Mouse (Mus musculus): Measurements from ENCODE around the gene Stil. TPM values are rescaled to one million over a fixed set of nuclear protein-coding genes. Genes with fewer than 3 reads are reported as not detected.
A peak's percentile ranks its signal among the peaks of the same experiment; 100 is the strongest.

The Stil gene
- polyA plus RNA-seq, 1 experiment from 2014 or later = 8.7 TPM

- WGBS = 52% methylated on average over 8 of the region's 8 CpGs
- ATAC-seq (ENCODE audit: extremely low read depth, insufficient number of reproducible peaks, low FRiP score, low TSS enrichment) = 0 out of 2 replicates have a peak, but pooled peaks have one; percentile 12
- H3K27me3 ChIP-seq (replicated peaks) = peaks cover 60% of the 10 kb centered on the region
- H3K27ac ChIP-seq (replicated peaks) = peak overlapping the region; percentile 65
- H3K4me3 ChIP-seq = peak overlapping the region; percentile 20; the same call in 1 of the 2 replicates
- H3K9me3 ChIP-seq = no peaks in the 10 kb centered on the region
- H3K4me1 ChIP-seq = peaks cover 23% of the 10 kb centered on the region
- H3K4me2 ChIP-seq = peak overlapping the region; percentile 53
- H3K9ac ChIP-seq = no peak overlapping the region; the same call in 1 of the 2 replicates
- H3K36me3 ChIP-seq = peaks cover 8% of the 10 kb centered on the region; the same call in 1 of the 2 replicates
These were observed 48.2 kb downstream of the Stil start for GRCm38 (mm10) chr4:115048190-115048589.

DNA sequence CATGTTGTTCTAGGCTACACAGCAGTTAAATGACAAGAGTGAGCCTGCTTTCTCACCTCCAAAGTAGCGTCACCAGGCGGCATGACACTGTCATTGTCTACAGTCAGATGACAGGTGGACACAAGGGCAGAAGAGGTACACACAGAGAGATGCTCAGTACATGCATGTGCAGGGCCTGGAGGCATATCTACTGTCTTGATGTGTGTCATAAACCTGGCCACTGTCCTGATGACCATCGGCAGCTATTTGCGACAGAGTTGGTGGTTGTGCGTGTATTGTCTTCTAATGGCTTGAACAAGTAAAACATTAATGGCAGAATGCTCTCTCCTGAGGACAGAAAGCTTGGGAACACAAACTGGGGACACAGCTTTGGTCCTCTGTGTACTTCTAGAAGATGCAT lies 51.3 kb downstream of the Stil start:
- Histone ChIP-seq H3K4me1 (peaks cover 25% of the 10 kb centered on the region), H3K36me3 (no peaks in the 10 kb centered on the region), H3K27me3 (replicated peaks) (peaks cover 89% of the 10 kb centered on the region), H3K4me2 (no peak overlapping the region), H3K27ac (replicated peaks) (no peak overlapping the region), H3K9me3 (no peaks in the 10 kb centered on the region), H3K4me3 (no peak overlapping the region), H3K9ac (no peak overlapping the region)
- no peak for ATAC-seq (ENCODE audit: extremely low read depth, insufficient number of reproducible peaks, low FRiP score, low TSS enrichment)
- 80% methylated on average over 5 of the region's 5 CpGs for WGBS

DNA sequence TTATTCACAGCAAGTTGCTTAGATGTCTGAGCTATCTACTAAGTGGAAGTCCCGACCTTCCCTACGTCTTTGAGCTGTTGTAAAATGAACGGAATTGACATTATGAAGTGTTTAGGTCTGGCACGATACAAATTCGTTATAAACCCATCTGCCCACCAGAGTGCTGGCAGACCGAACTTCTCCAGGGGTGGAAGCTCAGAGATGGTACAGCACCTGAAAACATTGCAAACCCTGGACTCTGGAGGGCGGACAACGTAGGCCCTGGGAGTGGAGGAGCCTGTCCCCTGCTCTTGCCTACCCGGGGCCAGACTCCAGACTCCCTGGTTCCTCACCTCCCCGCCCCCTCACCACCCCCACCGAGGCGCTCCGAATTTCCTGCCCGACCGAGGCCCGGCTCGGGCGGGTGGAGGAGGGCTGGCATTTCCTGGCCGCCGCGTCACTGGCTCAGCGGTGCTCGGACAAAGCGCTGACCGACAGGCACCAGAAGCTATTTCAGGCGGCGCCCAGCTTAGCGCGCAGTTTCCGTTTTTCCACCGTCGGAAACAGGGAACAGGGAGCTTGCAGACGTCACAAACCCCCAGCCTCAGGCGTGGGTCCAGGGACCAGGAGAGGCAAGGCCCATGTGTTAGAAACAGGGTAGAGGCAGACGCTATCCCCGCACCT lies 52.5 kb downstream of the Stil start:
- Histone ChIP-seq H3K27ac (replicated peaks) (peak overlapping the region; percentile 82), H3K4me2 (peak overlapping the region; percentile 77), H3K9me3 (no peaks in the 10 kb centered on the region), H3K4me3 (peak overlapping the region; percentile 51), H3K27me3 (replicated peaks) (peaks cover 93% of the 10 kb centered on the region), H3K4me1 (peaks cover 35% of the 10 kb centered on the region), H3K9ac (peak overlapping the region; percentile 74), H3K36me3 (no peaks in the 10 kb centered on the region)
- WGBS = 1% methylated on average over 36 of the region's 36 CpGs
- ATAC-seq (ENCODE audit: extremely low read depth, insufficient number of reproducible peaks, low FRiP score, low TSS enrichment) = peak; percentile 58

DNA sequence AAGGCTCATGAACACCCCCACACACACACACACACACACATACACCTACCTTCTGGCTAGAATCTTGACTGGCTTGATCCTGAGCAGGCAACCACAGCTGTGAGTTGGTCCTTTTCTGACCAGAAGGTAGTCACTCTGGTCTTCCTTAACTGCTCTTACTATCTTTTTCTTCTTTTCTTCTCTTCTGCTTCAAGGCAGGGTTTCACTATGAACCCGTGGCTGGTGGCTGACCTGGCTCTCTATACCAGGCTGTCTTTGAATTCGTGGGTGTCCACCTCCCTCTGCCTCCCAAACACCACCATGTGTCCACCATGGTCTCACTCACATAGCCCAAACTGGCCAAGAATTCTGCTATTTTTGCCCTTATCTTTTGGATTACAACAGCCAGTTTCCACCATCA lies 55.1 kb downstream of the Stil start:
- Histone ChIP-seq H3K27me3 (replicated peaks) (peaks cover 92% of the 10 kb centered on the region), H3K4me1 (peaks cover 27% of the 10 kb centered on the region), H3K4me2 (peak overlapping the region; percentile 96; the same call in 1 of the 2 replicates), H3K36me3 (no peaks in the 10 kb centered on the region), H3K4me3 (no peak overlapping the region), H3K9ac (no peak overlapping the region), H3K27ac (replicated peaks) (no peak overlapping the region), H3K9me3 (no peaks in the 10 kb centered on the region)
- WGBS = 15% methylated on average over 2 of the region's 2 CpGs
- no peak for ATAC-seq (ENCODE audit: extremely low read depth, insufficient number of reproducible peaks, low FRiP score, low TSS enrichment)

- ATAC-seq (ENCODE audit: extremely low read depth, insufficient number of reproducible peaks, low FRiP score, low TSS enrichment) = no peak
- no peaks in the 10 kb centered on the region for H3K9me3 ChIP-seq
- no peaks in the 10 kb centered on the region for H3K36me3 ChIP-seq
- peaks cover 26% of the 10 kb centered on the region for H3K4me1 ChIP-seq
- peak overlapping the region; percentile 84 for H3K27ac ChIP-seq (replicated peaks)
- H3K4me3 ChIP-seq = peak overlapping the region; percentile 66; the same call in 1 of the 2 replicates
- H3K4me2 ChIP-seq = peak overlapping the region; percentile 96
- peaks cover 92% of the 10 kb centered on the region for H3K27me3 ChIP-seq (replicated peaks)
- WGBS = 28% methylated on average over 3 of the region's 3 CpGs
- peak overlapping the region; percentile 83 for H3K9ac ChIP-seq
These were observed 55.7 kb downstream of the Stil start for GRCm38 (mm10) chr4:115055691-115056090.

DNA sequence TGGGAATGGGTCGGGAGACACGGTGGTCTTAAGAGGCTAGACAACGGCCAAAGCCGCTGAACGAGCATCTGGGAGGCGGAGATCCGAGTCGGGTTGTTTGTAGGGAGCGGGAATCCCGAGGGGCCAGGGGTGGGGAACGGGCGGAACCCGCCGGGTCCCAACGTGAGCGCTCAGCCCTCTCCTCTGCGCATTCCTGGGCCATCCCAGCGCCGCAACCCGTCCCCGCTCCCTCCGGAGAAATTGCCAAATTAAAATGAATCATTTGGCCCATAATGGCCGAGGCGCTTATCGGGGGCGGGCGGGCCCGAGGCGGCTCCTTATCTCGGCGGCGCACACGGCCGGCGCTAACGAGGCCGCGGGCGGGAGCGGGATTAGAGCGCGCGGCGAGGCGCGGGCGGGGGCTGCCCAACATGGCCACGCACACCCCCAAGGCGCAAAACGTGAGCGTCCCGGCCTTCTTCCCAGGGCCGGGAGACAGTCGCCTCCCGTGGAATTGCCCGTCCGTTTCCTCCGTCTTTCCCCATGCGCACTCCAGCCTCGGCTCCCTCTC lies 56.5 kb downstream of the Stil start, which contains the start of gene Tal1:
Tal1 (plus strand) TSS at position 56 of the 550 bp plus-strand sequence.
- H3K9ac ChIP-seq = peak within 1 kb of the TSS; percentile 83
- WGBS = under 1% methylated on average over 60 of the region's 60 CpGs
- H3K4me3 ChIP-seq = peak within 1 kb of the TSS; percentile 66
- peaks cover 26% of the 10 kb centered on the region for H3K4me1 ChIP-seq
- peak within 1 kb of the TSS; percentile 84 for H3K27ac ChIP-seq (replicated peaks)
- H3K36me3 ChIP-seq = no peaks in the 10 kb centered on the region
- H3K4me2 ChIP-seq = peak within 1 kb of the TSS; percentile 96
- ATAC-seq (ENCODE audit: extremely low read depth, insufficient number of reproducible peaks, low FRiP score, low TSS enrichment) = peak; percentile 73
- H3K27me3 ChIP-seq (replicated peaks) = peaks cover 92% of the 10 kb centered on the region
- H3K9me3 ChIP-seq = no peaks in the 10 kb centered on the region

DNA sequence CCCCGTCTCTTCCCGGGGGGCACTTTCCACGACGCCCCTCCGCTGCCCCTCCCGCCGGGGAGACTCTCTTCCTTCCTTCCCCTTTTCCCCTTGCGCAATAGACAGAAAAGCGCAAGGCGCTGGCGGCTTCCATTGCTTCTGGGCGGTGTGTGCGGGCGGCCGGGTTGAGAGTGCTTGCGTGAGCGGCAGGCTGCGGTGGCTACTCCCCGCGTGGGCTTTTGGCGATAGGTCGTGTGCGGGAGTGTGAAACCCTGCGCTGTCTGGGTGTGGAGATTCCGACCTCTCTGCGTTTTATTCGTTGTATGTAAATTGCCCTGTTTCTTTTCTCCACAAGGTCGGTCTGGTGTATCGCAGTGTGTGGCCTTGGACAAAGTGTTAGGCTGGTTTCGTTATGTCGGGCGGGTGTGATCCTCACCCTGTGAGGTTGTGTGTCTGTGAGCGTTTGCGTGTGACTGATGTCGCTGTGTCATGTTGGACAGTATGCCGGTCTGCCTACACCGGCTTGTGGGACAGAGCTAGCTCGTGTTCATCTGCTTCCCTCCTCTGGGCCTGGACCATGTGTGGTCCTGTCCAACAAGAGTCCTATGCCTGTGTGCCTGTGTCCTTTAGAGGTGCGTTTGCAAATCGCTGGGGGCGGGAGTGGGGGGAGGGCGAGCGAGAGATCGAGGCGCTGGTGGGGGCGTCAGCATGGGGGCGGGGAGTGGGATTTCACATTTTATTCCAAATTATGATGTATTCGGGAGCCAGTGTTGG lies 57.1 kb downstream of the Stil start:
- no peaks in the 10 kb centered on the region for H3K9me3 ChIP-seq
- peak overlapping the region; percentile 66 for H3K4me3 ChIP-seq
- WGBS = under 1% methylated on average over 46 of the region's 48 CpGs
- H3K9ac ChIP-seq = peak overlapping the region; percentile 83
- peak; percentile 37 for ATAC-seq (ENCODE audit: extremely low read depth, insufficient number of reproducible peaks, low FRiP score, low TSS enrichment)
- H3K4me2 ChIP-seq = peak overlapping the region; percentile 96
- peaks cover 25% of the 10 kb centered on the region for H3K4me1 ChIP-seq
- no peaks in the 10 kb centered on the region for H3K36me3 ChIP-seq
- H3K27ac ChIP-seq (replicated peaks) = peak overlapping the region; percentile 84
- H3K27me3 ChIP-seq (replicated peaks) = peaks cover 92% of the 10 kb centered on the region

- Histone ChIP-seq H3K4me2 (peak overlapping the region; percentile 96), H3K9me3 (no peaks in the 10 kb centered on the region), H3K36me3 (no peaks in the 10 kb centered on the region), H3K9ac (peak overlapping the region; percentile 83), H3K4me1 (peaks cover 26% of the 10 kb centered on the region), H3K27ac (replicated peaks) (peak overlapping the region; percentile 84), H3K27me3 (replicated peaks) (peaks cover 92% of the 10 kb centered on the region), H3K4me3 (peak overlapping the region; percentile 66)
- WGBS = 1% methylated on average over 33 of the region's 33 CpGs
- ATAC-seq (ENCODE audit: extremely low read depth, insufficient number of reproducible peaks, low FRiP score, low TSS enrichment) = no peak
These were observed 57.8 kb downstream of the Stil start for GRCm38 (mm10) chr4:115057674-115058316.

DNA sequence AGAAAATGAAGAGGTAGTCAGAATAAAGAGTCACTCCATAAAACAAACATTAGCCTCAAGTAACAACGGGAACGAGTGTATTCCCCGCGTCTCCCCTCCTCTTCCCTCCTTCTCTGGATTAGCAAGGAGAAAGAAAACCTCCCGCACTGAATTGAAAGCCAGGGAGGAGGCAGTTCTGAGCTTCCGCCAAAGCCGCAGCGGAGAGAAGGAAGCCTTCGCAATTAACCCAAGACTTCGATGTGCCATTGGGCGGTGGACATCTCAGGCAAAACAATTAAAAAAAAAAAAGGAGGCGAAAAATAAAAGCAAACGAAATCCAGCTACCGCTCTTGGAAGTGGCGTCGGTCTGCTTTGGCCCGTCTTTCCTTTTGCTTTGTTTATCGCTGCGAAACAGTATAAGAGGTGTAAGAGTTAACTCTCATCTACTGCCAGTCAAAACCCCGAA lies 58.4 kb downstream of the Stil start:
- no peaks in the 10 kb centered on the region for H3K36me3 ChIP-seq
- peak overlapping the region; percentile 83 for H3K9ac ChIP-seq
- H3K27ac ChIP-seq (replicated peaks) = peak overlapping the region; percentile 84
- WGBS = under 1% methylated on average over 20 of the region's 20 CpGs
- H3K9me3 ChIP-seq = no peaks in the 10 kb centered on the region
- peaks cover 28% of the 10 kb centered on the region for H3K4me1 ChIP-seq
- H3K4me3 ChIP-seq = peak overlapping the region; percentile 66
- H3K27me3 ChIP-seq (replicated peaks) = peaks cover 94% of the 10 kb centered on the region
- ATAC-seq (ENCODE audit: extremely low read depth, insufficient number of reproducible peaks, low FRiP score, low TSS enrichment) = no peak
- H3K4me2 ChIP-seq = peak overlapping the region; percentile 96

DNA sequence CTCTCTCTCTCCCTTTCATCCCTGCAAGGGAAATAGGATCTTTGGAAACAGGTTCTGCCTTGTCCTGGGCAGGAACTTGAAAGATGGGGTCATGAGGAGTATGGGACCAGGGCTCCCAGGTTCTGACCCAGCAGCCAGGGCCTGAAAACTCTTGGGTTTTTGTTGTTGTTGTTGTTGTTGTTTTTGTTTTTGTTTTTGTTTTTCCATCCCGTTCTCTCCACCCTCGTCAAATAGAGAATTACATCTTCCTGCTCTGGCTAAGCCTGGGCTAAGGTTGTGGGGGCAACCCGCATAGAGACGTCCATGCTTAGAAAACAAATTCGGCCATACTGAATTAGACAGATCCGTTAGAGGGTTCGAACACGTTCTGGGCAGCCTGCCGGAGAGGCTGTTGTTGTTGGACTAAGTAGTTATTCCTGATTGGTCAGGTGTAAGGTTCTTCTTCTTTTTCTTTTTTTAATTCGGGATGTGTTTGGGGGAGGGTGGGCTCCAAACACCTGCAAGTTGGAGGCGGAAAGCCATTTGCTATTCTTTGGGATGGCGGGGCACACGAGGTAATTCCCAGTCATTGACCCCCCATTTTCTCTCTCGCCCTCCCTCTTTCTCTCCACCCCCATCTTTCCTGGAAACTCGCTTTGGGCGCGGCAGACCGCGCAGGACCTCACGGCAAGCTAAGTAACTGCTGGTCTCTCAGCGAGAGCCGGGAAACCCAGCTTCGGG lies 59.1 kb downstream of the Stil start:
- 3% methylated on average over 23 of the region's 23 CpGs for WGBS
- Histone ChIP-seq H3K9me3 (no peaks in the 10 kb centered on the region), H3K9ac (peak overlapping the region; percentile 83)

More for the DNA sequence above, 59.1 kb downstream of the Stil start:
- ATAC-seq (ENCODE audit: extremely low read depth, insufficient number of reproducible peaks, low FRiP score, low TSS enrichment) = no peak
- H3K4me3 ChIP-seq = peak overlapping the region; percentile 66
- H3K4me1 ChIP-seq = peaks cover 35% of the 10 kb centered on the region
- no peaks in the 10 kb centered on the region for H3K36me3 ChIP-seq
- peak overlapping the region; percentile 84 for H3K27ac ChIP-seq (replicated peaks)
- peak overlapping the region; percentile 96 for H3K4me2 ChIP-seq
- peaks cover 94% of the 10 kb centered on the region for H3K27me3 ChIP-seq (replicated peaks)
